Mouse (Mus musculus) intestine, postnatal 0 days (tissue): Measurements from ENCODE around the gene Prkg1. TPM values are rescaled to one million over a fixed set of nuclear protein-coding genes. Genes with fewer than 3 reads are reported as not detected.

ENCODE experiments used
- ATAC-seq: fragments of 200-750 bp; cut with Nextera tagmentation; 2 replicates; pipeline ENCODE4 v1.8.0; 2017; ENCODE audit warnings: mild to moderate bottlenecking, moderate TSS enrichment, moderate library complexity
- H3K27ac ChIP-seq: fragments of 300-500 bp; sonication (generic); 2 replicates; pipeline ENCODE4 v1.5.1; 2014; ENCODE audit warnings: mild to moderate bottlenecking, low read depth, low read length, moderate library complexity
- H3K27me3 ChIP-seq: fragments of 300-500 bp; sonication (generic); replicated peaks from 2 replicates; pipeline ENCODE4 v1.6.1; 2014; ENCODE audit warnings: low read length, mixed read lengths; ENCODE audit not compliant: control insufficient read depth, insufficient read depth
- H3K36me3 ChIP-seq: fragments of 300-500 bp; sonication (generic); 2 replicates; pipeline ENCODE4 v1.6.1; 2014; ENCODE audit warnings: mild to moderate bottlenecking, moderate library complexity; ENCODE audit not compliant: control insufficient read depth, insufficient read depth
- H3K4me1 ChIP-seq: fragments of 300-500 bp; sonication (generic); replicated peaks from 2 replicates; pipeline ENCODE4 v1.6.1; 2014; ENCODE audit warnings: antibody characterized with exemption, low read length, mixed read lengths; ENCODE audit not compliant: control insufficient read depth, insufficient read depth
- H3K4me2 ChIP-seq: fragments of 300-500 bp; sonication (generic); replicated peaks from 2 replicates; pipeline ENCODE4 v1.6.1; 2014; ENCODE audit warnings: low read depth, mild to moderate bottlenecking, moderate library complexity
- H3K4me3 ChIP-seq: fragments of 300-500 bp; sonication (generic); 2 replicates; pipeline ENCODE4 v1.5.1; 2014; ENCODE audit warnings: low read depth, low read length
- H3K9ac ChIP-seq: fragments of 300-500 bp; sonication (generic); 2 replicates; pipeline ENCODE4 v1.6.1; 2014; ENCODE audit warnings: mild to moderate bottlenecking, low read depth, low read length
- H3K9me3 ChIP-seq: fragments of 300-500 bp; sonication (generic); 2 replicates; pipeline ENCODE4 v1.6.1; 2016; ENCODE audit warnings: mixed run types; ENCODE audit not compliant: control insufficient read depth
- CTCF ChIP-seq: sonication (generic); IDR thresholded peaks from 2 replicates; pipeline ENCODE4 v1.5.1; 2016; ENCODE audit warnings: low read depth, mild to moderate bottlenecking, control low read depth, antibody characterized with exemption, moderate library complexity
- WGBS: fragments of 180-500 bp; shearing (Covaris S2); extraction: QIAGEN DNeasy Blood & Tissue Kit; methylation state at CpG from one replicate; pipeline ENCODE4 v1.1.7; 2014; 5-methylcytosine and 5-hydroxymethylcytosine counted together
- polyA plus RNA-seq: library from polyadenylated mRNA; unstranded; fragments of >200 nt; fragmentation: Nextera tagmentation; extraction: Ambion mirVana; gene quantifications from 2 replicates; pipeline ENCODE4 v1.2.1, GENCODE M21; 2015

The Prkg1 gene
- 4.0 and 4.6 TPM in 2 replicates for polyA plus RNA-seq

- H3K36me3 ChIP-seq: no peaks in the 10 kb centered on the region
- H3K9me3 ChIP-seq: no peaks in the 10 kb centered on the region
- no peaks in the 10 kb centered on the region for H3K4me1 ChIP-seq
- no peak for ATAC-seq
- WGBS: under 1% methylated on average over 18 of the region's 23 CpGs
- H3K27me3 ChIP-seq: peaks cover 9% of the 10 kb centered on the region
- peak within 1 kb of the TSS; percentile 67 for H3K4me3 ChIP-seq
- H3K9ac ChIP-seq: peak within 1 kb of the TSS; percentile 38
- H3K4me2 ChIP-seq: peak within 1 kb of the TSS; percentile 97
- TF ChIP-seq CTCF: no peak
- H3K27ac ChIP-seq: peak within 1 kb of the TSS; percentile 55
Measured at GRCm38 (mm10) chr19:31764801-31765340, at the start of gene Prkg1. TSS of gene Prkg1 (minus strand) at chr19:31765033.

- TF ChIP-seq CTCF: no peak
- Histone ChIP-seq H3K4me1 (no peaks in the 10 kb centered on the region), H3K36me3 (no peaks in the 10 kb centered on the region), H3K27ac (no peak overlapping the region), H3K9ac (no peak overlapping the region), H3K4me2 (no peak overlapping the region), H3K27me3 (no peaks in the 10 kb centered on the region), H3K4me3 (no peak overlapping the region), H3K9me3 (no peaks in the 10 kb centered on the region)
- ATAC-seq: no peak
- WGBS: 74% methylated on average over 4 of the region's 4 CpGs
Measured at GRCm38 (mm10) chr19:31813087-31813486, 48.3 kb upstream of the Prkg1 start.

- H3K4me1 ChIP-seq: no peaks in the 10 kb centered on the region
- TF ChIP-seq CTCF: peak; percentile 67
- H3K36me3 ChIP-seq: no peaks in the 10 kb centered on the region
- H3K9me3 ChIP-seq: no peaks in the 10 kb centered on the region
- no peak for ATAC-seq
- no peak overlapping the region for H3K27ac ChIP-seq
- no peaks in the 10 kb centered on the region for H3K27me3 ChIP-seq
- WGBS: 32% methylated on average over 5 of the region's 5 CpGs
- no peak overlapping the region for H3K4me3 ChIP-seq
- H3K9ac ChIP-seq: no peak overlapping the region
- no peak overlapping the region for H3K4me2 ChIP-seq
Measured at GRCm38 (mm10) chr19:31811371-31811770, 46.5 kb upstream of the Prkg1 start.

GRCm38 (mm10) chr19:31805391-31805790 is 40.6 kb upstream of the Prkg1 start:
- Histone ChIP-seq H3K36me3 (no peaks in the 10 kb centered on the region), H3K9ac (no peak overlapping the region), H3K4me2 (no peak overlapping the region), H3K4me1 (no peaks in the 10 kb centered on the region), H3K4me3 (no peak overlapping the region), H3K27me3 (no peaks in the 10 kb centered on the region), H3K27ac (no peak overlapping the region), H3K9me3 (no peaks in the 10 kb centered on the region)
- WGBS: 62% methylated on average over 7 of the region's 7 CpGs
- no peak for ATAC-seq
- TF ChIP-seq CTCF: no peak

- TF ChIP-seq CTCF: no peak
- no peaks in the 10 kb centered on the region for H3K9me3 ChIP-seq
- ATAC-seq: no peak
- 66% methylated on average over 9 of the region's 9 CpGs for WGBS
- H3K9ac ChIP-seq: no peak overlapping the region
- no peaks in the 10 kb centered on the region for H3K4me1 ChIP-seq
- no peak overlapping the region for H3K4me2 ChIP-seq
- H3K36me3 ChIP-seq: no peaks in the 10 kb centered on the region
- H3K27ac ChIP-seq: no peak overlapping the region
- no peaks in the 10 kb centered on the region for H3K27me3 ChIP-seq
- H3K4me3 ChIP-seq: no peak overlapping the region
Measured at GRCm38 (mm10) chr19:31795485-31796046, 30.7 kb upstream of the Prkg1 start.

GRCm38 (mm10) chr19:31791724-31792123 is 26.9 kb upstream of the Prkg1 start:
- H3K4me3 ChIP-seq: no peak overlapping the region
- no peak for TF ChIP-seq CTCF
- no peaks in the 10 kb centered on the region for H3K9me3 ChIP-seq
- H3K9ac ChIP-seq: no peak overlapping the region
- WGBS: 52% methylated on average over 3 of the region's 3 CpGs
- no peaks in the 10 kb centered on the region for H3K36me3 ChIP-seq
- H3K4me2 ChIP-seq: no peak overlapping the region
- H3K27ac ChIP-seq: no peak overlapping the region
- no peaks in the 10 kb centered on the region for H3K27me3 ChIP-seq
- no peak for ATAC-seq
- no peaks in the 10 kb centered on the region for H3K4me1 ChIP-seq
